Mouse (Mus musculus) ES-Bruce4 (cell line): ENCODE data around the gene Olfr452. TPM values are rescaled to one million over a fixed set of nuclear protein-coding genes. Genes with fewer than 3 reads are reported as not detected.

Experiments used
- H3K27ac ChIP-seq: 2 replicates; pipeline ENCODE4 v1.5.1; 2012; ENCODE audit warnings: low read length, inconsistent platforms; ENCODE audit not compliant: insufficient read depth
- H3K27me3 ChIP-seq: 2 replicates; pipeline ENCODE4 v1.6.1; 2012; ENCODE audit warnings: mild to moderate bottlenecking, low read length, inconsistent platforms; ENCODE audit not compliant: control insufficient read depth, poor library complexity, insufficient read depth, severe bottlenecking
- H3K36me3 ChIP-seq: 2 replicates; pipeline ENCODE4 v1.6.1; 2012; ENCODE audit warnings: inconsistent platforms, mild to moderate bottlenecking, low read length, moderate library complexity; ENCODE audit not compliant: control insufficient read depth, poor library complexity, insufficient read depth, severe bottlenecking
- H3K4me1 ChIP-seq: one replicate; pipeline ENCODE4 v1.8.1; 2011; ENCODE audit warnings: low read length; ENCODE audit not compliant: control insufficient read depth, insufficient read depth
- H3K4me3 ChIP-seq: 2 replicates; pipeline ENCODE4 v1.5.1; 2011; ENCODE audit warnings: low read depth, mild to moderate bottlenecking, low read length
- H3K9ac ChIP-seq: 2 replicates; pipeline ENCODE4 v1.6.1; 2012; ENCODE audit warnings: low read depth, mild to moderate bottlenecking, inconsistent platforms; ENCODE audit not compliant: poor library complexity, severe bottlenecking
- H3K9me3 ChIP-seq: replicated peaks from 2 replicates; pipeline ENCODE4 v1.6.1; 2012; ENCODE audit warnings: mild to moderate bottlenecking, low read length, inconsistent platforms; ENCODE audit not compliant: control insufficient read depth, poor library complexity, insufficient read depth, severe bottlenecking
- CTCF ChIP-seq: IDR thresholded peaks from one replicate; pipeline ENCODE4 v1.8.1; 2011; ENCODE audit warnings: low read depth, low read length
- EP300 ChIP-seq: IDR thresholded peaks from 2 replicates; pipeline ENCODE4 v1.6.1; 2011; ENCODE audit warnings: low read depth, low read length; ENCODE audit not compliant: insufficient read depth
- POLR2A ChIP-seq: IDR thresholded peaks from one replicate; pipeline ENCODE4 v1.8.1; 2011; ENCODE audit warnings: low read length; ENCODE audit not compliant: insufficient read depth
- polyA plus RNA-seq: library from polyadenylated mRNA; stranded (reverse); fragments of >200 nt; gene quantifications from 2 replicates; pipeline ENCODE4 v1.2.4, GENCODE M21; 2011; ENCODE audit warnings: low read depth; ENCODE audit not compliant: missing spikeins, insufficient read depth, insufficient read length

Gene Olfr452
- polyA plus RNA-seq, result not detected in 2 replicates

DNA sequence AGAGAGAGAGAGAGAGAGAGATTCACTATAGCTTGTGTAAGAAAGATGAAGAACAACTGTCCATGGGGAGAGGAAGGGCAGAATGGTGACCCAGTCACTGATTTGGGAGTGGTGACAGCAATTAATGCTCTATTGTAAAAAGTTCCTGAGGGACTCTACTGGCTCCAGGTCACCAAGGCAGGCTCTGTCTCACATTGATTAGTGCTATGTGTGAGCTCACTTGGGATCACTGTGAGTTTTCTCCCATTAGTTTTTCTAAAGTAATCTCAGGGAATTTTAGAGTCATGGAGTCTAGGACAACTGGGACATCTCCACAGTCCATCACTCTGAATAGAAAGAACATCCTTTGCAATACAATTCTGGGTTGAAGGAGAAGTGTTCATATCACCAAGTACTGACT lies at the start of gene Olfr452:
Gene Olfr452, plus strand, starts transcription at position 301 of the 400 bp plus-strand sequence.
- H3K36me3 ChIP-seq, result no peaks in the 10 kb centered on the region
- H3K27me3 ChIP-seq, result no peaks in the 10 kb centered on the region; the same call in 1 of the 2 replicates
- no peak within 1 kb of the TSS for H3K9ac ChIP-seq
- TF ChIP-seq EP300 (no peak), CTCF (no peak), POLR2A (no peak)
- no peaks in the 10 kb centered on the region for H3K9me3 ChIP-seq
- no peaks in the 10 kb centered on the region for H3K4me1 ChIP-seq
- H3K27ac ChIP-seq, result no peak within 1 kb of the TSS
- H3K4me3 ChIP-seq, result no peak within 1 kb of the TSS

DNA sequence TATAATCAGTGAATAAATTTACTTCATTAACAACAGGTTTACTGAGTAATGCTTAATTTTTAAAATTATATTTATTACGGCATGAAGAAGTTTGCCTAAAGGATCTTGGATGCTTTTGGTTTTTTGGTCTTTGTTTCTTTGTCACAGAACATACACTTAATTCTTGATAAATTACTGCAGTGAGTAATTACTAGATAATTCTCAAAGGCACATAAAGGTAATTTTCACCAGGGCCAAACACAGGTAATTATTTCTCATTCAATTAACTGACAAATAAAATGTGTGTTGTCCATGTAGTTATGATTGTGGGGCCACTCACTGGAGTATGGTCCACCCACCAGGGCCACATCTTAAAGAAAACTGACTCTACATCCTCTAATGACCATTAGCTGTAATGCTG lies 45.8 kb upstream of the Olfr452 start, which contains the start of gene Olfr453:
Gene Olfr453, plus strand, starts transcription at position 301 of the 400 bp plus-strand sequence.
- Histone ChIP-seq H3K9me3 (no peaks in the 10 kb centered on the region), H3K9ac (no peak within 1 kb of the TSS), H3K27ac (no peak within 1 kb of the TSS), H3K4me1 (no peaks in the 10 kb centered on the region), H3K36me3 (no peaks in the 10 kb centered on the region), H3K27me3 (no peaks in the 10 kb centered on the region), H3K4me3 (no peak within 1 kb of the TSS)
- TF ChIP-seq EP300, result no peak

- Histone ChIP-seq H3K36me3 (no peaks in the 10 kb centered on the region), H3K4me1 (no peaks in the 10 kb centered on the region), H3K9ac (no peak overlapping the region), H3K4me3 (no peak overlapping the region), H3K27ac (no peak overlapping the region), H3K9me3 (no peaks in the 10 kb centered on the region), H3K27me3 (no peaks in the 10 kb centered on the region)
- TF ChIP-seq POLR2A (no peak), EP300 (no peak), CTCF (no peak)
These were observed 42.6 kb upstream of the Olfr452 start for GRCm38 (mm10) chr6:42742303-42742702.

- Histone ChIP-seq H3K27me3 (no peaks in the 10 kb centered on the region), H3K4me3 (no peak overlapping the region), H3K9ac (no peak overlapping the region), H3K9me3 (no peaks in the 10 kb centered on the region), H3K27ac (no peak overlapping the region), H3K4me1 (no peaks in the 10 kb centered on the region), H3K36me3 (no peaks in the 10 kb centered on the region)
- TF ChIP-seq POLR2A, result no peak
- TF ChIP-seq CTCF, result no peak
- no peak for TF ChIP-seq EP300
These were observed 37.0 kb upstream of the Olfr452 start for GRCm38 (mm10) chr6:42747846-42748245.

DNA sequence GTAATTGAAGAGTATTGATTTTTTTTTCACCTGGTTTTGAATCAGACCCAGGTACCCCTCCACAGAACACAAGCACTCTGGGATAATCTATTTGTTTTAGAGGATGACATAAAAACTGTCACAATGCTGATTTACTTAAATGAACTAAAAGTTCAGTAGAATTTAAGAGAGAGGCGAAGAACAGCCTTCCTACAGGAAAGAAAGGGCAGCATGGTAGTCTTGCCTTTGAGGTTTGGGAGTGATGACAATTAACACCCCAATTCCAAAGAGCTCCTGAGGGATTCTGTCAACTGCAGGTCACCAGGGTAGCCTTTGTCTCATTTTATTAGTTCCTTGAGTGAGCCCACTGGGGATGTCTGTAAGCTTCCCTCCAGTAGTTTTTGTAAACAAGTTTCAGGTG lies 28.8 kb upstream of the Olfr452 start, which contains the start of gene Olfr38:
Gene Olfr38, plus strand, starts transcription at position 301 of the 400 bp plus-strand sequence.
- H3K9me3 ChIP-seq, result no peaks in the 10 kb centered on the region
- no peak within 1 kb of the TSS for H3K9ac ChIP-seq
- H3K36me3 ChIP-seq, result no peaks in the 10 kb centered on the region
- H3K4me1 ChIP-seq, result no peaks in the 10 kb centered on the region
- H3K4me3 ChIP-seq, result no peak within 1 kb of the TSS
- no peaks in the 10 kb centered on the region for H3K27me3 ChIP-seq
- no peak within 1 kb of the TSS for H3K27ac ChIP-seq
- TF ChIP-seq EP300 (no peak), CTCF (no peak), POLR2A (no peak)

DNA sequence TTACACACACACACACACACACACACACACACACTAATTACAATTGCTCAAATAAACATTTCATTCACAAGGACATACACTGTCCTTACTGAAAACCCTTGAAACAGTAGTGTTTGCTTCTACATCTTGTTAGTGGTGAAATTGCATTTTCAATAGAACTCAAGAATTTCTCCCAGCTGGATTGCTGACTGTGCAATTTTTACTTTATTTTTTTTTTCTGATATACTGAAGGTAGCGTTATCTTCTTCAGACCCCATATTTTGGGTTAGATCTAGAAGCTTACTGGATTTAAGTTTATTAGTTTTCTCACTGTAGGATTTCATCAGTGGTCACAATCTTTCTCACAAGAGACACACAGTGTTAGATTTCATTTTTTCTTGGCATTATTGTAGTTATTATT lies 7.8 kb upstream of the Olfr452 start:
- H3K9ac ChIP-seq, result no peak overlapping the region
- H3K4me3 ChIP-seq, result no peak overlapping the region
- H3K36me3 ChIP-seq, result no peaks in the 10 kb centered on the region
- no peaks in the 10 kb centered on the region for H3K4me1 ChIP-seq
- no peaks in the 10 kb centered on the region for H3K27me3 ChIP-seq
- no peak overlapping the region for H3K27ac ChIP-seq
- TF ChIP-seq EP300 (no peak), POLR2A (no peak), CTCF (no peak)
- no peaks in the 10 kb centered on the region for H3K9me3 ChIP-seq
